Mouse (Mus musculus): ENCODE measurements around the gene Arvcf. TPM values are rescaled to one million over a fixed set of nuclear protein-coding genes. Genes with fewer than 3 reads are reported as not detected.

Gene Arvcf
- polyA plus RNA-seq, 1 experiment from 2014 or later = 118 TPM

DNA sequence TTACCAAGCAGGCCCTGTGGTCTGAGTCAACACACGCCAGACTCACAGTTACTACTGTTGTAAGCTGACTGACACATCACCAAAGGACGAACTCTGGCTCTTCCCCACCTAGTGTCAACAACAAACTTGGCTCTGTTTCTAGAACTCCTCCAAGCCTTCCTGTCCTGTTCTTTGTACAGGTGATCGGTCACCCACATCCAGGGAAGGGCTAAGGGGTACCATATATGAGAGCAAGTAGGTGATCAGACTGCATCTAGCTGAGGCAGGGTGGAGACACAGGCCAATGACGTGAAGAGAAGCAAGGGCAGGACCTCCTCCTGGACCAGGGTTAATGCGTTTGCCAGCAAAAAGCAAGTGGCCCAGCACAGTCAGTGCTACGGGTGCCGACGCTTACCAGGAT, 6.4 kb upstream of the Arvcf start:
- H3K27me3 ChIP-seq (replicated peaks) = no peaks in the 10 kb centered on the region
- H3K36me3 ChIP-seq = peaks cover 5% of the 10 kb centered on the region
- H3K9ac ChIP-seq = no peak overlapping the region
- no peak overlapping the region for H3K27ac ChIP-seq
- H3K9me3 ChIP-seq = no peaks in the 10 kb centered on the region
- no peak for ATAC-seq (ENCODE audit: low FRiP score, low read depth)
- 93% methylated on average over 8 of the region's 8 CpGs for WGBS
- H3K4me3 ChIP-seq = no peak overlapping the region
- H3K4me2 ChIP-seq (replicated peaks) = no peak overlapping the region
- H3K4me1 ChIP-seq = peaks cover 17% of the 10 kb centered on the region

DNA sequence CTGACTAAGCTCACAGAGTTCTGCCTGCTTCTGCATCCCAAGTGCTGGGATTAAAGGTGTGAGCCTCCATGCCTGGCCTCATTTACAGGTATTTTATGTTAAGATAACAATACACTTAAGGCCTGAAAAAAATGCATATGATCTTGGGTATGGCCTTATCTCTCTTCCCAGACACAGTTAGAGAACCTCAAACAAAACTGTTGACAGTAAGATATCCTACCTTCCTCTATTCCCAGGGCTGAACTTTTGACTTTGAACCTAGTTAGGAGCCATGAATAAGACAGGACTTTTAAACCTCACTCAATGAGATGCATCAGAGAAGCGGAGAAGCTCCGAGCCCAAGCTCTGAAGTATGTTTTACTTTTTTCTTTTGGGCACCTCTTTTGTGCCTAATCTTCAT, 5.9 kb upstream of the Arvcf start:
- ATAC-seq (ENCODE audit: low FRiP score, low read depth) = no peak
- Histone ChIP-seq H3K4me3 (no peak overlapping the region), H3K4me2 (replicated peaks) (no peak overlapping the region), H3K27me3 (replicated peaks) (no peaks in the 10 kb centered on the region), H3K4me1 (peaks cover 17% of the 10 kb centered on the region), H3K9me3 (no peaks in the 10 kb centered on the region), H3K27ac (no peak overlapping the region), H3K9ac (no peak overlapping the region), H3K36me3 (peaks cover 5% of the 10 kb centered on the region)
- WGBS = 91% methylated on average over 2 of the region's 2 CpGs

DNA sequence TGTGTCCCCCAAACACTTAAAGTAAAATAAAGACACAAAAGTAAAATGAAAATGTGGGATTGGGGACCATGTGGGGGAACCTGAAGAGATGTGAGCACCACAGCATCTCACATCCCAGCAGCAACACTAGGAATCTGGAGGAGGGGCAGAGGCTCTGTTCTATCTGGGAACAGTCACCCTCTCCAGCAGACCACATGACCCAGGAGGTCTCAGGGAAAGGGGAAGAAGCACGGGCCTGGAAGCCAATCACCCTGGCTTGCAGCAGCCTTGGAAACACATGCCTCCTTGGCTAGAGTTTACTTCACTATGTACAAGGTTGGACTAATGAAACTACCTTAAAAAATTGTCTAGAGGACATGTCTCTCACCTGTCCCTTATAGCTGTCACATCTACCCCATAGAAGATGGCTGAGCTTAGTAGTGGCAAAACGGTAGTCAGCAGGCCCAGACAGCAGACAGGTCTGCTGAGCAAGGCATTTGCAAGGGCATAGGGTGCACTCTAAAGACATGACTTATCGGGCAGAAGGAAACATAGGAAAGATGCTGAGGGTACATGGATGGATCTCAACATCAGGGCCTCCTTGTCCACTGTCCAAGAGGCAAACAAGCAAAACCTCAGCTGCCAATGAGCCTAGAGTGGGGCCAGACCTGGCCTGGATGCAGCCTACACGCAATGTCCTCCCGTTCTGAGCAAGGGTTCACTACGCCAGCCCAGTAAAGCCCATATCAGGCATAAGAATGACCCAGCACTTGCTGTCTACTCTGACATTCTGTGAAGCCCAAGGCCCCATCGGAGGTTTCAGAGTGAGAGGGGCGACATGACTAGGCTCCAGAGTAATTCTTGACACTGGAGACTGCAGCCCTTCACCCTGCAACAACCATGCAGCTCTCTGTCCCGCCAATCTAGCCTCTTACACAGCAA, 5.1 kb upstream of the Arvcf start:
- H3K4me1 ChIP-seq = peaks cover 17% of the 10 kb centered on the region
- no peak overlapping the region for H3K27ac ChIP-seq
- 41% methylated on average over 9 of the region's 9 CpGs for WGBS
- peak overlapping the region; percentile 77 for H3K4me2 ChIP-seq (replicated peaks)
- peak overlapping the region; percentile 64 for H3K9ac ChIP-seq
- peak; percentile 0; the same call in 1 of the 2 replicates for ATAC-seq (ENCODE audit: low FRiP score, low read depth)
- H3K9me3 ChIP-seq = no peaks in the 10 kb centered on the region
- peak overlapping the region; percentile 51 for H3K4me3 ChIP-seq
- H3K36me3 ChIP-seq = peaks cover 5% of the 10 kb centered on the region
- H3K27me3 ChIP-seq (replicated peaks) = no peaks in the 10 kb centered on the region

DNA sequence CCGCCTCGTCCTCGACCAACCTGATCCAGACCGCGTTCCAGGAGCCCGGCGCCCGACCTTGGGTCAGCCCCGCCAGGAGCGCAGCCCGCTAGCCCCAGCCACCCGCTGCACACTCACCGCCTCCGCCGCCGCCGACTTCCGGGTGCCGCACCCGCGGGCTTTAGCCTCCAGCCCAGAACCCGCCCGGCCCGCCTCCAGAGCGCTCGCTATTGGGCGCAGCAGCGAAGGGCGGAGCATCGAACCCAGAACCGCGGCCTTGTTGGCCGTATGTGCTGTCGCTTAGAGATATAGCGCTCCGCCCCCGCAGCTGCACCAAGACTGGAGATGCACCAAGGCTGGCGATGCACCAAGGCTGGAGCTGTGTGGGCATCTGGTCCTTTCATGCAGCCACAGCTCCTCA, 4.2 kb upstream of the Arvcf start:
- Histone ChIP-seq H3K4me1 (peaks cover 17% of the 10 kb centered on the region), H3K9me3 (no peaks in the 10 kb centered on the region), H3K27ac (peak overlapping the region; percentile 43; the same call in 1 of the 2 replicates), H3K4me2 (replicated peaks) (peak overlapping the region; percentile 77), H3K4me3 (peak overlapping the region; percentile 51), H3K36me3 (no peaks in the 10 kb centered on the region), H3K27me3 (replicated peaks) (no peaks in the 10 kb centered on the region), H3K9ac (peak overlapping the region; percentile 64)
- peak; percentile 90 for ATAC-seq (ENCODE audit: low FRiP score, low read depth)
- WGBS = under 1% methylated on average over 38 of the region's 38 CpGs

DNA sequence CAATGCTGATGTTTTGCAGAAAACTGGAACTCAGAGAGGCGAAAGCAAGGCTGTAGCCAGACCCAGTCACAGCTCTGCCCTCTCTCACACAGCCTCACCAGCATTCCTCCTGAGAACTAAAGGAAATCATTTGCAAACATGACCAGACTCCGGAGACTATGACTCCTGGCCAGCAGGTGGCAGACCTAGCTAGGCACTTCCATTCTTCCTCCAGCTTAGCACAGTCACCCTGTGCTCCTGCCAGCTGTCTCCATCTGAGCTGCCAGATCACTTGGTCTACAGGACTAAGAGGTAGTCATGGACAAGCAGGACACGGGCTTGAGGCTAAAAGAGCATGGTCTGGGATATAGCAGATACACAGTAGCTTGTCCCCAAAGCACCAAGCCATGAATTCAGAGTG, 2.7 kb upstream of the Arvcf start:
- H3K27ac ChIP-seq = no peak overlapping the region
- H3K4me3 ChIP-seq = no peak overlapping the region
- H3K36me3 ChIP-seq = no peaks in the 10 kb centered on the region
- ATAC-seq (ENCODE audit: low FRiP score, low read depth) = peak; percentile 11
- H3K9ac ChIP-seq = no peak overlapping the region
- no peaks in the 10 kb centered on the region for H3K9me3 ChIP-seq
- no peak overlapping the region for H3K4me2 ChIP-seq (replicated peaks)
- 8% methylated on average over 3 of the region's 3 CpGs for WGBS
- peaks cover 4% of the 10 kb centered on the region; the same call in 1 of the 2 replicates for H3K27me3 ChIP-seq (replicated peaks)
- H3K4me1 ChIP-seq = peaks cover 29% of the 10 kb centered on the region

DNA sequence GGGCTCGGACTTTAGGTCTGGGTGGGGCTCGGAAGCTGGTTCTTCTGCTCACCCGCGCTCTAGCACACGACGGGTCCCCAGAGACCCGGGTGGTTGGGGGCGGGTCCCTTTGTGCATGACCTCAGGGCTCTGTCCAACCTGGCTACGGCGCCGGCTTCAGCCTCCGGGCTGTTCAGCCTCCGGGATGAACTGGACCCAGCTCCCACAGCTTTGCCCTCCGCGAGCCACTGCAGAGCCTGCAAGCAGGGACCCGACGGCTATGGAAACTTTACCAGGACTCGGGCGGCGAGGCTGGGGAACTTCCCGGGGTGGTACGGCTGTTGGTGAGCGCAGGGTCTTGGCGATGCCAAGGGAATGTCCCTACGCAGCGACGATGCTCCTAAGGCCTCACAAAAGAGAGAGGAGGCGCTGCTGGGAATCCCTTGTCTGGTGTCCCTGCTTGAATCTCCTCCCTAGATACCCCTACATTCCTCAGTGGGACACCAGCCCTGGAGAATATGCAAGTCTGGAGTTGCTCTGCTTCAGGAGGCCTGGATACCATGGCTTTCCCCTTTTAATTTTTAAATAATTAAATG, 706 bp downstream of the Arvcf start:
- peaks cover 4% of the 10 kb centered on the region; the same call in 1 of the 2 replicates for H3K36me3 ChIP-seq
- H3K9me3 ChIP-seq = no peaks in the 10 kb centered on the region
- H3K4me2 ChIP-seq (replicated peaks) = peak overlapping the region; percentile 90
- peaks cover 19% of the 10 kb centered on the region for H3K4me1 ChIP-seq
- peak overlapping the region; percentile 90 for H3K4me3 ChIP-seq
- peak overlapping the region; percentile 78 for H3K9ac ChIP-seq
- no peak overlapping the region for H3K27ac ChIP-seq
- peak; percentile 7; the same call in 1 of the 2 replicates for ATAC-seq (ENCODE audit: low FRiP score, low read depth)
- H3K27me3 ChIP-seq (replicated peaks) = peaks cover 7% of the 10 kb centered on the region
- under 1% methylated on average over 28 of the region's 28 CpGs for WGBS

DNA sequence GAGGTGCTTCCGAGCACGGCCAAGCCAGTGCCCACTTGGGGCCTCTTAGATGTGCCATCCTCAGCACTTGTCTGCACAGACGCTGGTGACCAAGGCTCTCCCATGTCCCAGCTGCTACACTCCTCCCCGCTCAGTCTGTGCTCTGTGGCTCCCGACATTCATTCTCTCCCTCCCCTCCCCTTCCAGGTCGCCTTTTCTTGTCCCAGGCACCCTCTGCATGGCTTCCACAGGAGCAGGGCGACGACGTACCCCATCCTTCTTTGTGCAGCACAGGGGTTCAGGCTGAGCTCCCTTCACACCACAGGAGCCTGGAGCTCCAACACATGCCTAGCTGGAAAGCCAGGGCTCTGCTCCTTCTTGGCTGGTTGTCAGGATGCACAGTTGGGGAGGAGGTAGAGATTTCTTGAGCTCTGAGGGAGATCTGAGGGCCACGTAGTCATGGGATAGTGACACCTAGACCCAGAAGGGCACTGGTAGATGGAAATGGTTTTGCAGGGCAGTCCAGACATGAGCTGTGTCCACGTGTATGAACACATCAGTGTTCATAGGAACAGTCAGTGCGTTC, 1.9 kb downstream of the Arvcf start:
- 79% methylated on average over 12 of the region's 12 CpGs for WGBS
- peaks cover 14% of the 10 kb centered on the region for H3K4me1 ChIP-seq
- peak overlapping the region; percentile 18 for H3K9ac ChIP-seq
- peak overlapping the region; percentile 90 for H3K4me2 ChIP-seq (replicated peaks)
- ATAC-seq (ENCODE audit: low FRiP score, low read depth) = no peak
- H3K4me3 ChIP-seq = no peak overlapping the region
- H3K27ac ChIP-seq = no peak overlapping the region
- H3K9me3 ChIP-seq = no peaks in the 10 kb centered on the region
- peaks cover 4% of the 10 kb centered on the region; the same call in 1 of the 2 replicates for H3K36me3 ChIP-seq
- H3K27me3 ChIP-seq (replicated peaks) = peaks cover 7% of the 10 kb centered on the region

DNA sequence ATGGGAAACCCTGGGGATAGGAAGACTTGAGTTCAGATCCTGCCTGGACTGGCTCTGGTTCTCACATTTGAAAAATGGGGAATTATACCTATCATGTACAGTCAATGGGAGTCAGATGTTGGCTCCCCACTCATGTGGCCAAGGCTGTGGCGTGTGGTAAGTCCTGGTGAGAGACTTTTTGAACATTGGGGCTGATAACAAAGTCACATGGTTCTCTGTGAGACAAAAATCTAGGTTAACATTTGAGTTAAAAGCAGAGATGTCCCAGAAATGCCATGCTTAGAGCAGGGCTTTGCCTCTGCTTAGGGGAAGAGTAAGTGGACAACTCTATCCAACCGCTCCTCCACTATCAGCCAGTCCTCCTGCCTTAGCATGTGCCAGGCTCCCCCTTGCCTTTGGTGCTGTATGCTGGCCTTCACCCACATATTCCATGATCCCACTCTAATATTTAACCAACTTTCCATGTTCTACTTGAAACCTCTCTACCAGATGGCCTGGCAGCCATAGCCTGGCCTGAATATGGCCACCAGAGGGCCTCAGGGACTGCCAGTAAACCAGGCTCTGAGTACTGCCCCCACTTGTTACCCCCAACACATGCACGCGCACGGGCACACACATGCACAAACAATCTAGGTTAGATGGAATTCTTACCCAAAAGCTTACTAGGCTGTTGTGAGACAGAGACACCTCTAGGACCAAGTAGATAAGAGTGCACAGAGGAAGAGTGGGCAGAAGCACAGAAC, 3.5 kb downstream of the Arvcf start:
- WGBS = 59% methylated on average over 5 of the region's 5 CpGs
- Histone ChIP-seq H3K9me3 (no peaks in the 10 kb centered on the region), H3K4me2 (replicated peaks) (no peak overlapping the region), H3K4me1 (peaks cover 14% of the 10 kb centered on the region), H3K27ac (no peak overlapping the region), H3K4me3 (no peak overlapping the region), H3K9ac (no peak overlapping the region), H3K36me3 (peaks cover 4% of the 10 kb centered on the region; the same call in 1 of the 2 replicates), H3K27me3 (replicated peaks) (peaks cover 7% of the 10 kb centered on the region)
- no peak for ATAC-seq (ENCODE audit: low FRiP score, low read depth)

DNA sequence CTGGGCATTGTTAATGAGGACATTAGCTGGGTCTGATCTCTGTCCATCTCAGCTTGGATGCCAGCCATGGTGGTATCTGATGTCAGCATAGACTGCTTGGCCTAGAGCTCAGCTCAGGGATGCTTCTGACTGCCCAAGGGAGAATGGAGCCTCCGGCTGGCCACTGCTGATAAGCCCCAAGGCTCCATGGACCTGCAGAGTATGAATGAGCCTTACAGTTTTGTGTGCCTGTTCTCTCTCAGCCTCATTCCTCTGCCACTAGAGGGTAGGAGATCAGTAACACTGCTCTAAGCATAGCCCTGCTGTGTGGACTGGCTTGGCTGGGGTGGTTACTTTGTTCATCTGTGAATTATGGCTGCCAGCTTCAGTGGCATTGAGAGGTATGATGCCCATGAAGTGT, 5.1 kb downstream of the Arvcf start:
- Histone ChIP-seq H3K27me3 (replicated peaks) (peaks cover 7% of the 10 kb centered on the region), H3K9ac (no peak overlapping the region), H3K4me1 (peaks cover 14% of the 10 kb centered on the region), H3K36me3 (peaks cover 4% of the 10 kb centered on the region; the same call in 1 of the 2 replicates), H3K9me3 (no peaks in the 10 kb centered on the region), H3K4me2 (replicated peaks) (no peak overlapping the region), H3K27ac (no peak overlapping the region), H3K4me3 (no peak overlapping the region)
- WGBS = 74% methylated on average over 1 of the region's 1 CpGs
- ATAC-seq (ENCODE audit: low FRiP score, low read depth) = no peak

DNA sequence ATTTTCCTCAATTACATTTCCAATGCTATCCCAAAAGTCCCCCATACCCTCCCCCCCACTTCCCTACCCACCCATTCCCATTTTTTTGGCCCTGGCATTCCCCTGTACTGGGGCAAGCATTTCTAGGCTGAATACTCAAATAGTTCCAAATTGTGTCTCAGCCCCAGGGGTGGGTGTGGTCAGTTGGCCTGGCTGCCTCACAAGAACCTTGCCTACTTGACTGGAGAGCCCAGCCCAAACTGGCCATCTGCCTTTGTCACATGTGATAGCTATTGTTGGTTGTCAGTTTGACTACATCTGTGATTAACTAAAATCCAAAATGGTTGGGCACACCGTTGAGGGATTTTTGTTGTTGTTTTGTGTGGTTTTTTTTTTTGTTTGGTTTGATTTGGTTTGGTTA, 9.0 kb downstream of the Arvcf start:
- H3K4me1 ChIP-seq = no peaks in the 10 kb centered on the region
- H3K36me3 ChIP-seq = peaks cover 4% of the 10 kb centered on the region; the same call in 1 of the 2 replicates
- H3K9me3 ChIP-seq = no peaks in the 10 kb centered on the region
- H3K4me2 ChIP-seq (replicated peaks) = no peak overlapping the region
- no peak overlapping the region for H3K27ac ChIP-seq
- WGBS = 97% methylated on average over 1 of the region's 1 CpGs
- no peak overlapping the region for H3K4me3 ChIP-seq
- no peak overlapping the region for H3K9ac ChIP-seq
- no peaks in the 10 kb centered on the region for H3K27me3 ChIP-seq (replicated peaks)
- ATAC-seq (ENCODE audit: low FRiP score, low read depth) = no peak

DNA sequence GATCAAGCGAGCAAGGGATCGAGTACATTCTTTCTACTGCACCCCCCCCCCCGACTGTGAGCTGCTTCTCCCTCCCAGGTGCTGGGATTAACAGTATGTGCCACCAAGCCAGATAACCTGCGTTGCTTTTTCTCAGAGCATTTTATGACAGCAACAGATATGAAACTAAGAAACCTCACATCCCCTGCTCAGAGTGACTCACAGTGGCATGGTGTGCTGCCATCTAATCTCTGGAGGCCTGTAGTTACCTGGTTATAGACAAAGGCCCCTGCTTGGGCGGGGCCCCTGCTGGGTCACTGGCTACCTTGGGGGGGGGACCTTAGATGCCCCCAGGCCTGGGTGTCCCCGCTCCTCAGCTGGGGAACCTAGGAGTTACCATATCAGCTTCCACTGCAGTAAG, 10.0 kb downstream of the Arvcf start:
- WGBS = 88% methylated on average over 6 of the region's 6 CpGs
- H3K27me3 ChIP-seq (replicated peaks) = no peaks in the 10 kb centered on the region
- ATAC-seq (ENCODE audit: low FRiP score, low read depth) = no peak

More for the DNA sequence above, 10.0 kb downstream of the Arvcf start:
- Histone ChIP-seq H3K4me2 (replicated peaks) (no peak overlapping the region), H3K4me3 (no peak overlapping the region), H3K9ac (no peak overlapping the region), H3K27ac (no peak overlapping the region), H3K4me1 (no peaks in the 10 kb centered on the region), H3K36me3 (peaks cover 5% of the 10 kb centered on the region), H3K9me3 (no peaks in the 10 kb centered on the region)

Measured in neural tube, embryonic 12.5 days (tissue).